Mouse (Mus musculus) bone marrow, adult 2 months (tissue): ENCODE measurements around the gene Ap4b1.

ENCODE experiments used
- CTCF ChIP-seq: fragments of 200-500 bp; IDR thresholded peaks from 2 replicates; pipeline ENCODE4 v1.5.1; 2011; ENCODE audit warnings: low read length, control low read depth; ENCODE audit not compliant: control insufficient read depth, insufficient read depth
- POLR2A ChIP-seq: fragments of 200-500 bp; IDR thresholded peaks from 2 replicates; pipeline ENCODE4 v1.6.1; 2011; ENCODE audit warnings: low read depth, mild to moderate bottlenecking, control low read depth, low read length, borderline replicate concordance; ENCODE audit not compliant: control insufficient read depth

- no peak for TF ChIP-seq CTCF
- TF ChIP-seq POLR2A: no peak
These were observed 19.7 kb downstream of the Ap4b1 start for GRCm38 (mm10) chr3:103829036-103829435.
